Mouse (Mus musculus) thymus, adult 2 months (tissue): ENCODE results near the gene Cyb5r3.

Experiments
- CTCF ChIP-seq: fragments of 200-500 bp; IDR thresholded peaks from 2 replicates; pipeline ENCODE4 v1.5.1; 2012; ENCODE audit warnings: mild to moderate bottlenecking, control low read depth, low read length, moderate library complexity, borderline replicate concordance; ENCODE audit not compliant: control insufficient read depth, poor library complexity, insufficient read depth; ENCODE audit errors: extremely low read depth
- POLR2A ChIP-seq: fragments of 200-500 bp; IDR thresholded peaks from 2 replicates; pipeline ENCODE4 v1.6.1; 2012; ENCODE audit warnings: mild to moderate bottlenecking, low read length, control low read depth, moderate library complexity; ENCODE audit not compliant: control insufficient read depth, poor library complexity, insufficient read depth; ENCODE audit errors: extremely low read depth

DNA sequence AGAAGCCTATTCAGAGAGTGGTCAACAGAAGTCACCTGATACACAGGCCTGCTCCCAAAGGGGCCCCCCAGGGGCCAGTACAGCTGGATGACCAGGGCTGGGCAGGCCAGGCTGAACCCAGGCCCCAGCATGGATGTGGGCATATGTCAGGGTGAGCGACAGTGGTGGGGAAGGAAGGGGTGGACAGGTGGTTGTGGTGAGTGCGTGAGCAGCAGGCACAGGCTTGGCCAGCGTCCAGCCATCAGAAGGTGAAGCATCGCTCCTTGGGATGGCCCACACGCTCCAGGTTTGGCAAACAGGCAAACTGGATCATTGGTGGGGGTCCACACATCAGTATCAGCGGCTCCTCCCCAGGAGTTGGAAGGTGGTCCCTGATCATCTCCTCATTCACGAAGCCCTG is 18.1 kb downstream of the Cyb5r3 start:
- no peak for TF ChIP-seq POLR2A
- TF ChIP-seq CTCF = no peak
